Mouse (Mus musculus) gastrocnemius, adult 18-20 months (tissue): Measurements from ENCODE around the gene Fga. TPM values are rescaled to one million over a fixed set of nuclear protein-coding genes. Genes with fewer than 3 reads are reported as not detected.
A peak's percentile ranks its signal among the peaks of the same experiment; 100 is the strongest.

ENCODE experiments used
- DNase-seq: peaks from one replicate; pipeline ENCODE4 v3.0.0; 2021; ENCODE audit warnings: low spot score
- total RNA-seq, 2 experiments: library from RNA; stranded (reverse); gene quantifications; 2 replicates each; pipeline ENCODE4 v1.2.3; 2021

Gene Fga
- total RNA-seq, 2 experiments from 2014 or later = 1.6 TPM; not detected in 1

DNA sequence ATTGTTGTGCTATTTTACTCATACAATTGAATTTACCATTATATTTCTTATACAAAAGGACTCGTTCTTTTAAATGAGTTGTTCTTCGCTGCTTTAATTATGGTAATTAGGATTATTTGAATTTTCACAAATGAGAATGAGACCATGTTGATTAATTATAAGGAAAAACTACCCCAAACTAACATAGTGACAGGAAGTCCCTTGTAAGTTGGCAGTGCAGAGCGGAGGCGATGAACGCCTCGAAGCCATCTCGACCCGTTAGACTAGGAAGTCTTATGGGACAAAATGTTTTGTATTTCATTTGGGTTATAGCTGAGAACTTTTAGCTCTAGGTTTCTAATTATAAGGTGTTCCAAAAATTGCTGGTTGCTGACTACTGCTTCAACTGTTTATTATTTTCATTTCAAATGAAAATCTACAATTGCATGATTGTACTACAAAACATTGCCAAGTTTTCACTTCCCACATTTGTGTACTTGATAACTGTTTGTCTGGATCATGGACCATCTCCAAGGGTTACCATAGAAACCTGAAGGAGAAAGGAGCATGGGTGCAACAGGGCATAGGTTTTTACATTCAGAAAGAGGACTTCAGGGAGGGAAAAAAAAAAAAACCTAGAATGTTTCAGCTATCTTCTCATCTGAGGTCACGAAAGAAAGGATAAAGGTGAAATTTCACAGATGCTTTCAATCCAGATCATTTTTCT, 1.8 kb downstream of the Fga start:
- DNase-seq = no peak

DNA sequence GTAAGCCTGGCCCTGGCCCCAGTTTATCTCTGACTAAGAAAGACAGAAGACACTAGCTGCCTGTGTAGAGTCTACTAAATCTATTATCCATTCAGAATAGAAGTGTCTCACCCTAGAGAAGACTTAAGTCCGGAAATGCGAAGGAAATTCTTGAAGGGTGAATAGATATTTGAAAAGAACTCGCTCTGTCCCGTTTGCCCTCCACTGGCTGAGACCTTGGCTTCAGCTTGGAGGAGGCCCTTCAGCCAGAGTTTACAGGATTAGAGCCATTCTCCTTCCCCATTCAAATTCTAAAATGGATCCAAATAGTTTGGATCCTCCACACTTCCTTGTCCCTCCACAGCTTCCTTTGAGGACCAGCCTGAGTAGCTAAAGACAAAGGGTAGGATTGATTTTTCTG, 4.5 kb downstream of the Fga start:
- no peak for DNase-seq

DNA sequence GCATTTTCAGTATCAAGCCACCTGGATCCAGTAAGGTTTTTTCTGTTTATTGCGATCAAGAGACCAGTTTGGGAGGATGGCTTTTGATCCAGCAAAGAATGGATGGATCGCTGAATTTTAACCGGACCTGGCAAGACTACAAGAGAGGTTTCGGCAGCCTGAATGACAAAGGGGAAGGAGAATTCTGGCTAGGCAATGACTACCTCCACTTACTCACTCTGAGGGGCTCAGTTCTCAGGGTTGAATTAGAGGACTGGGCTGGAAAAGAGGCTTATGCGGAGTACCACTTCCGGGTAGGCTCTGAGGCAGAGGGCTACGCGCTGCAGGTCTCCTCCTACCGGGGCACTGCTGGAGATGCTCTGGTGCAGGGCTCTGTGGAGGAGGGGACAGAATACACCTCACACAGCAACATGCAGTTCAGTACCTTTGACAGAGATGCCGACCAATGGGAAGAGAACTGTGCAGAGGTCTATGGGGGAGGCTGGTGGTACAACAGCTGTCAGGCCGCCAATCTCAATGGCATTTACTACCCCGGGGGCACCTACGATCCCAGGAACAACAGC, 7.0 kb downstream of the Fga start:
- no peak for DNase-seq

DNA sequence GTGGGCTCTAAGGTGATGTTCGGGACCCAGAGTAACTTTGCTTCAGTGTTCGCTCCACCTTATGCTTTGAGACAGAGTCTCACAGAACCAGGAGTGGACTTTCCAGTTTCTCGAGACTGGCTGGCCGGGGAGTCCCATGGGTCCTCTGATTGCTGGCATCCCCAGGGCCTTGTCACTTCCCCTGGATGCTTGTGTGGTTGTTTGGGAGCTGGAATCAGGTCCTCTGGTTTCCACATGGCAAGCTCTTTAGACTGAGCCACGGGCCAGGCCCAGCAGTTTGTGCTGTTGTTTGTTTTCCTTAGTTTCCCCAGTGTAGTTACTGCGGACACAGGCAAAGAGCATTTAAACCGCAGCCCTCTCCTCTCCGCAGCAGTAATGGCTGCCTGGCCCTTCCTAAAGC, 7.9 kb downstream of the Fga start:
- no peak for DNase-seq

DNA sequence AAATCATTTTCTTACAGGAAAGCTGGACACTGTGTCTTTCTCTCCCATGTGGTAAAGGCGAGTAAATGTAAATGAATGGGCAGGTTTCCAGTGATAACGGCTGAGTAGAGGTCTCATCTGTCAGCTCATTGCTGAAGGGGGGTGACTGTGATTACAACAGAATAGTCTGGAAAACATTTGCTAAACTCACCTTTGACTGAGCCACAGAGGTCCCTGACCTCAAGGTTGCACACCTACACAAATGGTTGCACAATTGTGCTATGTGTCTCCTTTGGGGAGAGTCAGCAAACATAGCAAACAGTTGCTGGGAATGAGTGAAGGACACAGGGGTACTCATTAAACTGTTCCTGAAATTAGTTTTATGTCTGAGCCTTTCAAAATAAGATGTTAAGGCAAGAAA, 13.0 kb downstream of the Fga start:
- no peak for DNase-seq

DNA sequence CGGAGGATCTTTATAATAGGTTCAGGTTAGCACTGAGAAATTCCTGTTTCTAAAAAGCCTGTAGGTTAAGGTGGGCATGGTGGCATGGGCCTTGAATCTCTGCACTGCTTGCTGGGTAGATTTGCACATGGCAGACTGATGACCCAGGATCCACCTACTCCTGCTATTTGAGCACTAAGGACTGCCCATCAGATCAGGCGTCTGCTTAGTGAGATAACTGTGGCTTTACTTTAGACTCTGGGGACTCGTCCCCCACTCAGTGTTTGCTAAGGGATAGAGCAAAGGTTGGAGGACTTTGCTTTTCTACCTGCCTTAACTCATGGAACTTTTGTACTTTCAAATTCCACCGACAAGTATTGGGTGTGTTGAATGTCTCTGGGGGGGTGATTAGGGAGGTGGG, 13.8 kb downstream of the Fga start:
- DNase-seq = no peak

DNA sequence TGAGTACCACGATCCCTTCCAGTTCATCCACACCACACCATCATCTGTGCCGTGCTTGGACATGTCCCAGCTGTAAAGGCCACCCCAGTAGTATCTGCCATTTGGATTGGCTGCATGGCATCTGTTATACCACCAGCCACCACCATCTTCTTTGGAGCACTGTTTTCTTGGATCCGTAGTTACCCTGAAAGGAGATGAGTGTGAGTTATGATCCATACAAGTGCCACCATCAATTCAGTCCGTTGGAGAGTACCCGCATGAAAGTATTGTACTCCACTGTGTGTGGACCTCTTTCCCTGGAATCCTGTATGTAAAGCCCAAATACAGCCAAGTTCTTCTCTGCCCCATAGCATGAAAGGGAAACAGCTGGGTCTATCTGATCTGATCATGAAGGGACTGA, 16.6 kb downstream of the Fga start:
- no peak for DNase-seq

DNA sequence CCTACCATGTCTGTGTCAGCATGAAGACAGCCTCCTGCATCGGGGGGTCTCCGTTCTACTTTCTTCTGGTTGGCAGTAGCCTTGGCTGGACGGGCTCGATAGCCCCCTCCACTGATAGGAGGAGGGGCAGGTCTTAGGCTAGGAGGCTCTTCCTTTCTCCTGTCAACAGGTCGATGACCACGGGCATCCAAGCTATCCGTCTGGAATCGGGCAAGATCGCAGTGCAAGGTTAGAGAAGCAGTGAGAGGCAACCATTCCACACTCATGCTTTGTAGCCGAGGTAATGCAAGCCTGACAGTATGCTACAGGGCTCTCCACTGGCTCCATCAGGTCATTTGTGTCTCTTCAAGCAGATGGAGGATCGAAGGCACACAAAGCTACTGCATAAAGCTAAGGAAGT, 20.8 kb downstream of the Fga start:
- no peak for DNase-seq

DNA sequence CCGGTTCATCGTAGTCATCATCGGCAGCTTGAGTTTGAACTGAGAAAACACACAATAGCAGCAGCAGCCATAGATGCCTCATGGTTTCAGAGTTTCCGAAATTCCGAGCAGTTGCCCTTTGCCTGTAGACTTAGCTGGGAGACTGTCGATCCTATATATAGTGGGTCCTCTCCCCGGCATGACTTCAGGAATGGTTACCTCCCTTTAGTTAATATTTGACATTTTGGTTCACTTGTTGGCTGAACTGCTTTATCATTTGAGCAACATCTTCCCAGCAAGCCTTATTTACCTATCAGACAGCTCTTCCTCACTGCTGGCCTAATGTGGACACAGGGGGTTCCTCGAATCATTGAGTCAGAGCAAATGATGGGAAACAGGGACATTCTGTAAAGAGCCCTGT, 23.8 kb downstream of the Fga start, which contains the start of gene Fgb:
Gene Fgb, minus strand, starts transcription at position 184 of the 400 bp plus-strand sequence.
- no peak for DNase-seq

DNA sequence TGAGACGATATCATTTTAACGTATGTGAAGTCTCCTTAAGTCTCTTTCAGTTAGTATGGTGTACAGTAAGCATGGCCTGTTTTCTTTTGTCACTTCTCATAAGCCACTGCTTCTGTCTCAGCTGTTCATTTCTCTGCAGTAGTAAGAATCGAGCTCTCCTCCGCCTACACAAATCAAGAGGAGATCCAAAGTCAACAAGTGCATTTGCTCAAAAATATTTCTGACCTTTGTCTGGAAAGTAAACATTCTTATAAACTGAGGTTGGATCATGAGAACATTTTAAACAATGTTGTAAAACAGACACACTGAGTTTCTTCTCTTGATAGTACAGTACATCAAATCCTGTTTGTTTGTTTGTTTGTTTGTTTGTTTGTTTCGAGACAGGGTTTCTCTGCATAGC, 24.8 kb downstream of the Fga start:
- DNase-seq = no peak

DNA sequence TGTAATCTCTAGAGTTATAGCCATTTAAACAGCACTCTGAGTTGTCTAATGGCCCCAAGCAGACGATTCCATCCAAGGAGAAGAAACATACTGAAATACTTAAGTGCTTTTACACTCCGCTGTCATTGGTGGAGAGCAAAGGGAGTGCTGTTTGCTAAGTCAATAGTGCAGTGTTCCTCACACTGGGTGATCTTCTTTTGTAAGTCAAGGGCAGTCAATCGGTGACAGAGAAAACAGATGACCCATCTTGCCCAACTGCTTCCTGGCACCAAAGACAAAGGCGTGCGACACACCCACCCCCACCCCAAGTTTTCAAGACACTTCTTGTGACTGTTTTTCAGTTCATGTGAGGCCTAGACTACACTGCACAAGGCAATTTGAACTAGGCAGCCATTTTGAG, 26.2 kb downstream of the Fga start:
- DNase-seq = no peak

DNA sequence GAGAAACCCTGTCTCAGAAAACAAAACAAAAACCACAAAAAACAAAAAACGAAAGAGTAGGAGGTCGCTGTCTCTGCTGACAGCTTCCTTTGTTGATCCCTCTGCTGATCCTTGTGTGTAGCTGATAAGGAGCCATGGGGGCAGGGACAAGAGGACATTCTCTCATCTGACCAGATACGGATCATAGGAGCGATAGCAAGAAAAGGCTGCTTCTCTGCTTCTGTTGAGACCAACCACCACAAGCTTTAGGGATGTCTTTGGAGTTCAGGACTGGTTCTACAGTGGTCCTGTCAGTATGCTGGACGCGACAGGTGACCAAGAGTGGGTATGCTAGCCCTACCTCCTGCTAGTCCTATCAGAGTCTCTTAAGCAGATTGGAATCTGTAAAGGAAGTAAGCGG, 27.2 kb downstream of the Fga start:
- no peak for DNase-seq

DNA sequence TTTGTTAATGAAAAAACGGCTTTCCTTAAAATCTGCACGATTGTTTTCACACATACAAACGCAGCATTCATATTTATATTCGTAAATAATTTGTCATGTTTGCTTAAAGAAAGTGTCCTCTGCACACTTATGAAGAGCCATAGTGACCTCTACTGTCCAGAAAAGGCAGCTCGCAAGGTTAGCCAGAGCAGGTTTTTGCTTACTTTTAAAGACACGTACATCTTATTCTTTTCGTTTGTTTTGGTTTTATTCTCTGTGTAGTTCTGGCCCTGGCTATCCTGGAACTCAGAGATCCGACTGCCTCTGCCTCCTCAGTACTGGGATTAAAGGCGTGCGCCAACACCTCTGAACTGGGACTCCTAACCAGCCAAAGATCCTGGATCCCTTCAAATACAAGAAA, 27.9 kb downstream of the Fga start:
- DNase-seq = peak; percentile 5

DNA sequence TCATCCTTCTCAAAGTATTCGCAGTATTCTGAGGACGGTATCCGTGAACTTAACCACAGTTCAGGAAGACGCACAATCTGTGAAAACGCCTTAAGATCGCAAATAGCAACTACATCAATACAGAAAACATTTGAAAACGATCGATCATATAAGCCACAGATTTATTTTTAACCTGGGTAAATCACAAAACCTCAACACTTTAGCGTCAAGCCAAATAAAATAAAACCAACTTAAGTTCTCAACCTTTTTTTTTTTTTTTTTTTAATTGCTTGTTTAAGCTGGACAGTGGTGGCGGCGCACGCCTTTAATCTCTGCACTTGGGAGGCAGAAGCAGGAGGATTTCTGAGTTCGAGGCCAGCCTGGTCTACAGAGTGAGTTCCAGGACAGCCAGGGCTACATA, 28.9 kb downstream of the Fga start:
- DNase-seq = no peak

DNA sequence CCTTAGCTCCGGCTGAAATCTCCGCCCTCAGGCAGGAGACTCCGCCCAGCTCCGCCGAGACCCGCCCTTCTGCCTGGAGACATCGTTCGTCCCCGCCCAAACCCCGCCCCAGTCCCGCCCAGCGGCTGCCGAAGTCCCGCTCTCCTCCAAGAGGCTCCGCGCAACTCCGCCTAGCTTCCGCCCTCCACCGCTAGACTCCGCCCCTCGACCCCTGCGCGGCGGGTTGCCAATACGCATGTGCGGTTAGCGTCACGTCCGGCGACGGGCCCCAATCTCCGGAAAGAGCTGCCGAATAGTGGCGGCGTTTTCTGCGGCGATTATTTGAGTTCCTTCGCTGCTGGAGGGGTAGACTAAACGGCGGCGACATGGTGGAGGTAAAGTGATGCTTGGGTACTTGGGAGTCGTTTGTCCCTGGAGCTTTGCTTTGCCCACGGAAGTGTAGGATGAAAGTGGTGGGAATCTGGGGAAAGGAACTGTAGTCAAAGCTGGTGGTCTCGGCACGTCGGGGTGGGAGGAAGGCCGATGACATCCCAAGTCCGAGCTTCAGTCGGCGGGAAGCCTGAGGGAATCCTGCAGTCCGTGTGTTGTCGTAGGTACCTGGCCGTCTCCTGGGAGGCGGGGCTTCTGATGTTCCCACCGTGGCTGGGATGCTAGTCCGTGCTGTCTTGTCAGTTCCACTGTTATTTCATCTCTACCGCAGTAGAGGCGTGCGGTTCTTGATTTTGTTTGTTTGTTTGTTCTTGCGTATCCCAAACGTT, 29.6 kb downstream of the Fga start, which contains the start of gene Plrg1:
Gene Plrg1, plus strand, starts transcription at position 242 of the 758 bp plus-strand sequence.
- peak; percentile 99 for DNase-seq

DNA sequence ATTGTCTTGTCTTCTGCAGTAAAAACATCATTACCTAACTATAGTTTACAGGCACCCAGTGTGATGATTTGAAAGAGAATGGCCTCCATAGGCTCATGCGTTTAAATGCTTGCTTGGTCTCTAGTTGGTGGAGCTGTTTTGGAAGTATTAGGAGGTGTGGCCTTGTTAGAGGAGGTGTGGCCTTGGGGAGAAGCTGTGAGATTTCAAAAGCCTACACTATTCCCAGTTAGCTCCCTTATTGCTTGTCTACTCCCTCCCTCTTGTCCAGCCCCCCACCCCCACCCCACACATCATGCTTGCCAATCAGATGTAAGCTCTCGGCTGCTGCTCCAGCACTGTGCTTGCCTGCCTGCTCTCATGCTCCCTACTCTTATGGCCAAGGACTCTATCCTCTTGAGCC, 31.2 kb downstream of the Fga start:
- DNase-seq = no peak

DNA sequence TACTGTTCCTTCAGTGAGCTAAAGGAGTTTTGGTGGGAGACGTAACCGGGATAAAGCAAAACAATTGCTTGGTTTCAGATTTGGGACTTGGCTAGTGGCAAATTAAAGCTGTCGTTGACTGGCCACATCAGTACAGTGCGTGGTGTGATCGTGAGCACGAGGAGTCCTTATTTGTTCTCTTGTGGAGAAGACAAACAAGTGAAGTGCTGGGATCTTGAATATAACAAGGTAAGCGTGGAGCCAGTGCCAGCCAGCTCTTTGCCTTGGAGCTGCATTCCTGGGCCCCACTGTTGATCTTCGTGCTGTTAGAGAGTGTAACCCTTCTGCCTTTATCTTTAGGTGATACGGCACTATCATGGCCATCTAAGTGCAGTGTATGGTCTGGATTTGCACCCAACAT, 42.0 kb downstream of the Fga start:
- no peak for DNase-seq

DNA sequence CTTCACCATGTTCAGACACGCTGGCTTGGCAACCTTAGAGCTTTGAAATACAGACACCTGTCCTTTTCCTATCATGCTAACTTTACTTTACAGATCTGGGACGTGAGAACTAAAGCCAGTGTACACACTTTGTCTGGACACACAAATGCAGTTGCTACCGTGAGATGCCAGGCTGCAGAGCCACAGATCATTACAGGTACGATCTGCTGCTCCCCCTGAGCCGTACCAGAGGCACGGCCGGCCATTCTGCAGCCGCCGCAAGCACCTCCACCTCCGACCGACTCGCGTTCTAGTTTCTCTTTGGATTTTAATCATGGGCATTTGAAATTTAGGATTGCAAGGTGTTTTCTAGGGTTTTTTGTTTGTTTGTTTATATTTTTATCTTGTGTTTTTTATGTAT, 43.0 kb downstream of the Fga start:
- DNase-seq = no peak

DNA sequence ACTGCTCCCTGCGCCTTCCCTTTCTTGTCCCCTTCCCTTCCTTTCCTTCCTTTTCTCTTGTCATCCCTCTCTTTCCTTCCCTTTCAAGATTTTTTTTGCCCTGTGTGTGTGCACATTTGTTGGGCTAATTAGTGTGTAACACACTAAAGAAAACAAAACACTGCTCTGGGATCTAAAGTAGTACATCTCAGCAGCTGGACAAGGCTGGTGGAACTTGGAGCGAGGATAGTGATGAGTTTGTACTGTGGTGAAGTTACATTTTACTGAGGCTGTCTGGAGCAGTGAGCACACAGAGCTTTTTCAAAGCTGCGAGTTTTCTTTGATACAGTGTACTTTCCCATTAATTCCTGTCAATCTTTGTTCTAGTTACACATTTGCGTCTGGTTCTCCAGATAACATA, 44.4 kb downstream of the Fga start:
- DNase-seq = no peak

DNA sequence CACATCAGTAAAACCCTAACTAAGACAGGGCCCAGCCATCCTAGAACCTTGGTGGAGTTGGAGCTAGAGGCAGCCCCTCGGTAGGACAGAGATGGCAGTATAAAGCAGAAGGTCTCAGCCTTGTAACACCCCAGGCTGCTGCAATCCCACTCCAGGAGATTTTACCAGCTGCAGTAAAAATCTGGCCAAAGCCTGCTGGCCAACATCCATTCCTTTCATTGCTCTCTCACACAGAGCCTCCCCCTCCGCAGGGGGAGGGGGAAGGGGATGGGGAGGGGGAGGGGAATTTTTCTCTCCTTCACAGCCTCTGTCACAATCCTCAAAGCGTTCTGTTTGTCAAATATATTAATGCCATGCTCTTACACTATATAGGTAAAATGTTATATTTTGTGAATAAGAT, 50.7 kb downstream of the Fga start:
- peak; percentile 6 for DNase-seq

DNA sequence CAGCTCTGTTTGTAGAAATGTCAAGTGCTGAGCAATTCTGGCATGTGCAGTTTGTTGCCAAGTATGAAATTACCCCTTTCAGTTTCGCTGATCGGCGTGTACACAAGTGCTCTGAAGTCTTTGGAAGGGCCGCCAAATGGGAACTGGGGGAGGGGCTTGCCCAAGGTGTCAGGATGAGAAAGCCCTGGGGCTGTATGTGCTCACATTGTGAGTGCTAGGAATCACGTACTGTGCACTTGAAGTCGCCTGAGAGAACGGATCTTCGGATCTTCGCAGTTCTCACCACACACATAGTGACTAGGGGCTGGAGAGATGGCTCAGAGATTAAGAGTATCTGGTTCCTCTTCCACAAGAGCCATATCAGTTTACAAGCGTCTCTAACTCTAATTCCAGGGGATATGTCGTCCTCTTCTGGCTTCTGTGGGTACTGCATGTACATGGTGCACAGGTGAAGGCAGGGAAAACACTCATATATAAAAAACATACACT, 54.7 kb downstream of the Fga start:
- DNase-seq = peak; percentile 60
